10 mouse cellular contexts compared by ENCODE assay signal in the genomic region with DNA sequence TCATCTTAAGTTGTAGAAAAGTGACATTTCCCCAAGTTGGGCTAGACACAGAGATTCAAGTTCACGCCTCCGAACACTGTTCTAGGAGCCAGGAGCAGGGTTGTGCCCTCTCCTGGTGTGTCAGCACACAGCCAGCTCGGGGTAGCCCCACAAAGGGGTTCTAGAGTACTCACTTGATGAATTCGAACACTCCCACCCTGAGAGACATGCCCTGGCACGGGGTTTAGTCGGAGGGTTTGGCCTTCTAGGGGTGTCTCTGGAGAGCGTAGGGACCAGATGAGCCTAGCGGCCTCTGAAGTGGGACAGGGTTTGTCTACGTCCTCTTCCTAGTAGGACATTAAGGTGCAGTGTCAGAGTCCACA. TPM values are rescaled to one million over a fixed set of nuclear protein-coding genes. Genes with fewer than 3 reads are reported as not detected.
DNase-seq lines count a peak whose midpoint lies in the region; ATAC-seq and TF ChIP-seq lines count a peak whose summit lies in the region.
"Had no signal": no experiment of that assay in that cellular context is flagged by ENCODE, and none has a peak within 500 bp of the region (broad histone marks: within the 10 kb centered on the region; RNA-seq: fewer than 3 reads in every experiment).

No protein-coding gene starts in this region.

- H3K27me3 ChIP-seq in limb, embryonic 11.5 days (ENCODE audit: control insufficient read depth, insufficient read depth, low read length), result no peaks in the 10 kb centered on the region
- no peaks in the 10 kb centered on the region for H3K27me3 ChIP-seq in limb, embryonic 10.5 days (ENCODE audit: low read depth, poor library complexity, severe bottlenecking)
- H3K27me3 ChIP-seq in hindbrain, postnatal 0 days (ENCODE audit: insufficient read depth, low read length), result no peaks in the 10 kb centered on the region
- no peaks in the 10 kb centered on the region for H3K27me3 ChIP-seq in midbrain, postnatal 0 days (ENCODE audit: insufficient read depth, low read length)
- H3K27me3 ChIP-seq: stomach, embryonic 15.5 days had no signal

- no peak overlapping the region for H3K4me2 ChIP-seq in limb, embryonic 11.5 days (ENCODE audit: low read depth, severe bottlenecking)
- H3K4me2 ChIP-seq in hindbrain, postnatal 0 days (ENCODE audit: low read depth, low read length), result no peak overlapping the region
- H3K4me2 ChIP-seq in midbrain, postnatal 0 days (ENCODE audit: low read depth, low read length, poor library complexity, severe bottlenecking), result no peak overlapping the region
- H3K4me2 ChIP-seq: stomach, embryonic 15.5 days had no signal

- ATAC-seq in limb, embryonic 11.5 days (ENCODE audit: insufficient number of reproducible peaks, low FRiP score, low TSS enrichment, low read depth), result peak; percentile 57; the same call in 1 of the 2 replicates
- peak; percentile 21 for ATAC-seq in erythroblast, adult 5-6 weeks (replicated peaks; ENCODE audit: low FRiP score, poor library complexity, severe bottlenecking)
- ATAC-seq in hindbrain, postnatal 0 days, result no peak; the same call in 1 of the 2 replicates
- ATAC-seq in midbrain, postnatal 0 days (ENCODE audit: low FRiP score), result peak; percentile 62

- no peak for TF ChIP-seq CTCF in hindbrain, postnatal 0 days (IDR thresholded peaks at IDR 0.05; ENCODE audit: low read depth)
- TF ChIP-seq CTCF in midbrain, postnatal 0 days (IDR thresholded peaks at IDR 0.05), result no peak

- no peaks in the 10 kb centered on the region for H3K9me3 ChIP-seq in limb, embryonic 11.5 days (ENCODE audit: control insufficient read depth, low read length)
- H3K9me3 ChIP-seq in limb, embryonic 10.5 days (replicated peaks), result no peaks in the 10 kb centered on the region
- no peaks in the 10 kb centered on the region for H3K9me3 ChIP-seq in hindbrain, postnatal 0 days (ENCODE audit: low read length)
- H3K9me3 ChIP-seq in midbrain, postnatal 0 days (ENCODE audit: low read length), result no peaks in the 10 kb centered on the region
- H3K9me3 ChIP-seq: stomach, embryonic 15.5 days had no signal

- H3K4me1 ChIP-seq in limb, embryonic 11.5 days (ENCODE audit: control insufficient read depth, insufficient read depth, low read length), result no peaks in the 10 kb centered on the region
- peaks cover 12% of the 10 kb centered on the region for H3K4me1 ChIP-seq in limb, embryonic 10.5 days
- no peaks in the 10 kb centered on the region for H3K4me1 ChIP-seq in hindbrain, postnatal 0 days (ENCODE audit: insufficient read depth, low read length)
- no peaks in the 10 kb centered on the region for H3K4me1 ChIP-seq in midbrain, postnatal 0 days (ENCODE audit: insufficient read depth, low read length)
- H3K4me1 ChIP-seq: stomach, embryonic 15.5 days had no signal

- H3K9ac ChIP-seq in limb, embryonic 11.5 days (ENCODE audit: low read length), result no peak overlapping the region
- H3K9ac ChIP-seq in hindbrain, postnatal 0 days (replicated peaks; ENCODE audit: low read length), result no peak overlapping the region
- H3K9ac ChIP-seq in midbrain, postnatal 0 days (replicated peaks; ENCODE audit: low read length, poor library complexity, severe bottlenecking), result no peak overlapping the region
- H3K9ac ChIP-seq: stomach, embryonic 15.5 days had no signal

- 82% methylated on average over 9 of the region's 9 CpGs for WGBS in limb, embryonic 11.5 days
- WGBS in limb, embryonic 10.5 days, result 85% methylated on average over 9 of the region's 9 CpGs
- 73% methylated on average over 9 of the region's 9 CpGs for WGBS in hindbrain, postnatal 0 days
- WGBS in midbrain, postnatal 0 days, result 75% methylated on average over 9 of the region's 9 CpGs

- no peak overlapping the region for H3K4me3 ChIP-seq in limb, embryonic 11.5 days (ENCODE audit: low read depth, low read length)
- no peak overlapping the region for H3K4me3 ChIP-seq in limb, embryonic 10.5 days
- no peak overlapping the region for H3K4me3 ChIP-seq in hindbrain, postnatal 0 days (ENCODE audit: low read length)
- no peak overlapping the region for H3K4me3 ChIP-seq in midbrain, postnatal 0 days (ENCODE audit: low read depth, low read length)
- H3K4me3 ChIP-seq: stomach, embryonic 15.5 days had no signal

- H3K27ac ChIP-seq in limb, embryonic 11.5 days (replicated peaks; ENCODE audit: low read depth, low read length), result no peak overlapping the region
- H3K27ac ChIP-seq in limb, embryonic 10.5 days, result no peak overlapping the region
- peak overlapping the region; percentile 65; the same call in 1 of the 2 replicates for H3K27ac ChIP-seq in hindbrain, postnatal 0 days
- no peak overlapping the region; the same call in 1 of the 2 replicates for H3K27ac ChIP-seq in midbrain, postnatal 0 days (ENCODE audit: low read depth, low read length)
- H3K27ac ChIP-seq: stomach, embryonic 15.5 days had no signal

- H3K36me3 ChIP-seq in limb, embryonic 11.5 days (ENCODE audit: control insufficient read depth, insufficient read depth, low read length), result no peaks in the 10 kb centered on the region; the same call in 1 of the 2 replicates
- peaks cover 51% of the 10 kb centered on the region for H3K36me3 ChIP-seq in limb, embryonic 10.5 days
- H3K36me3 ChIP-seq in hindbrain, postnatal 0 days (ENCODE audit: insufficient read depth, low read length), result peaks cover 20% of the 10 kb centered on the region
- H3K36me3 ChIP-seq in midbrain, postnatal 0 days (ENCODE audit: insufficient read depth, low read length), result peaks cover 14% of the 10 kb centered on the region

- DNase-seq in limb, embryonic 11.5 days (ENCODE audit: low spot score), result no peak
- DNase-seq in limb, embryonic 10.5 days (ENCODE audit: low spot score), result no peak
- DNase-seq in hindbrain, postnatal 0 days (ENCODE audit: low spot score), result no peak
- no peak for DNase-seq in midbrain, postnatal 0 days (ENCODE audit: low spot score)
- no peak for DNase-seq in testis, postnatal 10 days (ENCODE audit: low spot score)
- DNase-seq in ovary, postnatal 14 days (ENCODE audit: low spot score), result no peak
- no peak for DNase-seq in left cerebral cortex, adult 8-10 months (ENCODE audit: low spot score in 2 of 2)

RNA-seq across cellular contexts. Expression of a gene that starts 10.3 kb away (rescaled TPM):
- polyA plus RNA-seq in limb, embryonic 11.5 days (2014; fragmentation: Nextera tagmentation; extraction: Ambion mirVana), result 141 and 175 TPM in 2 replicates
- 125 and 130 TPM in 2 replicates for polyA plus RNA-seq in limb, embryonic 10.5 days (2016; fragmentation: Nextera tagmentation; extraction: Ambion mirVana)
- total RNA-seq in erythroblast, adult 5-6 weeks (2015; ENCODE audit: low replicate concordance), result 3.5 and 6.7 TPM in 2 replicates
- 7.6 and 14.5 TPM in 2 replicates for total RNA-seq in erythroblast, adult 5-6 weeks (2017; ENCODE audit: low replicate concordance)
- 57.0 and 67.1 TPM in 2 replicates for total RNA-seq in hindbrain, postnatal 0 days (2014; rRNA removed)
- 134 and 147 TPM in 2 replicates for polyA plus RNA-seq in hindbrain, postnatal 0 days (2015; fragmentation: Nextera tagmentation; extraction: Ambion mirVana)
- total RNA-seq in midbrain, postnatal 0 days (2014; rRNA removed), result 61.4 and 75.8 TPM in 2 replicates
- polyA plus RNA-seq in midbrain, postnatal 0 days (2015; fragmentation: Nextera tagmentation; extraction: Ambion mirVana), result 123 and 129 TPM in 2 replicates
- total RNA-seq in left cerebral cortex, adult 8-10 months (2022), result 10 to 100 TPM; 81.6 to 92.9 (median 86.8) TPM

RNA-seq across cellular contexts. Expression of a gene that starts 11.2 kb away (rescaled TPM):
- polyA plus RNA-seq in limb, embryonic 11.5 days (2014; fragmentation: Nextera tagmentation; extraction: Ambion mirVana), result not detected in 2 replicates
- not detected in 2 replicates for polyA plus RNA-seq in limb, embryonic 10.5 days (2016; fragmentation: Nextera tagmentation; extraction: Ambion mirVana)
- total RNA-seq in erythroblast, adult 5-6 weeks (2015; ENCODE audit: low replicate concordance), result not detected in 2 replicates
- total RNA-seq in erythroblast, adult 5-6 weeks (2017; ENCODE audit: low replicate concordance), result not detected in 2 replicates
- total RNA-seq in hindbrain, postnatal 0 days (2014; rRNA removed), result 0.84 and 1.5 TPM in 2 replicates
- not detected in 2 replicates for polyA plus RNA-seq in hindbrain, postnatal 0 days (2015; fragmentation: Nextera tagmentation; extraction: Ambion mirVana)
- total RNA-seq in midbrain, postnatal 0 days (2014; rRNA removed), result 0.19 and 0.55 TPM in 2 replicates
- 0.10 and 0.15 TPM in 2 replicates for polyA plus RNA-seq in midbrain, postnatal 0 days (2015; fragmentation: Nextera tagmentation; extraction: Ambion mirVana)
- 1 to 10 TPM; 1.2 to 1.8 (median 1.6) TPM for total RNA-seq in left cerebral cortex, adult 8-10 months (2022)
- polyA plus RNA-seq: neural tube, embryonic 11.5 days; stomach, embryonic 15.5 days had no signal
